Mouse (Mus musculus): ENCODE measurements around the gene Wnk4. TPM values are rescaled to one million over a fixed set of nuclear protein-coding genes. Genes with fewer than 3 reads are reported as not detected.

The Wnk4 gene
- total RNA-seq, 2 experiments from 2014 or later, result 4.3 to 8.4 TPM

- intact Hi-C loops (cut with DNase I), result no loop called here
Observed at GRCm38 (mm10) chr11:101236782-101237181, 23.6 kb upstream of the Wnk4 start.

GRCm38 (mm10) chr11:101238071-101238647 lies 22.2 kb upstream of the Wnk4 start:
- intact Hi-C loops (cut with DNase I), result no loop called here
- peak in 1 of 2 experiments; percentile 48 for DNase-seq (ENCODE audit: low spot score in 2 of 2)

More at GRCm38 (mm10) chr11:101236782-101237181, 23.6 kb upstream of the Wnk4 start:
- no peak for DNase-seq (ENCODE audit: low spot score in 2 of 2)

DNA sequence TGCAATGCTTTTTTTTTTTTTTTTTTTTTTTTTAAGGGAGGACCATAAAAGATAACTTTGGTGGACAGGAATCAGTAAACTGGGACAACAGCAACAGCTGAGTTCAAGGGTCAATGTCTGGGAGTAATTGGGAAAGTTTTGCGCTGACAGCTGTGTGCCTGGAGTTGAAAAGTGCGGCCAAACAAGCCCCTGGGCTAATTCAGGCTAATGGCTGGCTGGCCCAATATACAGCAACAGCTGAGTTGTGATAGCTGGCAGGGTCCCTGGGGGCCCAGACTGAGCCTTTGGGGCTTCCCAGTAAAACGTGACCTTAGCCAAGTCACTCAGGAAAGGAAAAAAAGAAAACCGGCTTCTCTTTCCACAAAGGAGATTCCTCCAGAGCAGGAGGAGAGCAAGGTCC lies 15.3 kb upstream of the Wnk4 start:
- DNase-seq (ENCODE audit: low spot score in 2 of 2), result no peak
- intact Hi-C loops (cut with DNase I), result no loop called here

GRCm38 (mm10) chr11:101245855-101246701 lies 14.3 kb upstream of the Wnk4 start, which contains the start of gene Ramp2:
Gene Ramp2, plus strand, starts transcription at chr11:101246028.
- peak; percentile 25 to 38 for DNase-seq (ENCODE audit: low spot score in 2 of 2)
- intact Hi-C loops (cut with DNase I), result no loop called here

- intact Hi-C loops (cut with DNase I), result no loop called here
- DNase-seq (ENCODE audit: low spot score in 2 of 2), result no peak
Observed at GRCm38 (mm10) chr11:101246702-101247012, 13.7 kb upstream of the Wnk4 start.

- DNase-seq (ENCODE audit: low spot score in 2 of 2), result no peak
- intact Hi-C loops (cut with DNase I), result loop anchor here (2.0 kb wide), 1 partner anchor 35 kb away; no protein-coding TSS in a partner anchor
Observed at GRCm38 (mm10) chr11:101247521-101248030, 12.8 kb upstream of the Wnk4 start.

DNA sequence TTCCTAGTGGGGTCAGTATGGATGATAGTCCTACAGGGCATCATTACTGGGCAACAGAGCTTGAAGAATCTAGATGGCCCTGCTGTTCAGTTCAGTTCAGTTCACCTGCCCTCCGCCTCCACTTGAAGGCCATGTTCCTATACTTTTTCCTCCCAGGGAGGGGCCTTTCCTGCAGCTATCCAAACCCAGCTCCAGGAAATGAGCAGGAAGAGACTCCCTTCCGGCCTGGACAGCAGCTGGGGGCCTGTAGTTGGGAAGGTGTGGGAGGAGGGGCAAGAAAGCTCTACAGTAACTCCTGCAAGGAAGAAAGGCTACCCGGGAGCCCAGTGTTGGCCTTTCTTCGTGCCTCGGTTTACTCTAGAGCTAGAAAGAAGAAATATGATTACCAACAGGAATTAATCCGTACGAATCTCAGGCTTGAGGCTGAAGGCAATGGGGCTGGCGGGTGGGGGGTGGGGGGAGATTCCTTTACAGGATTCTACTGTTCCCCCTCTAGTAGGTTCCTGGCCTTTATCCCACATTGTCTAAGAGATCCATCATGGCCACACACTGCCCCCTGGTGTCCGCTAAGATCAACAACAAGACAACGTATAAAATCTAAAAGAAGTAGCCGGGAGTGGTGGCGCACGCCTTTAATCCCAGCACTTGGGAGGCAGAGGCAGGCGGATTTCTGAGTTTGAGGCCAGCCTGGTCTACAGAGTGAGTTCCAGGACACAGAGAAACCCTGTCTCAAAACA lies 11.9 kb upstream of the Wnk4 start:
- intact Hi-C loops (cut with DNase I), result loop anchor here (2.0 kb wide), 1 partner anchor 36 kb away; no protein-coding TSS in a partner anchor
- peak; percentile 49 to 58 for DNase-seq (ENCODE audit: low spot score in 2 of 2)

- DNase-seq (ENCODE audit: low spot score in 2 of 2), result no peak
- intact Hi-C loops (cut with DNase I), result loop anchor here (5.0 kb wide), 1 partner anchor 51 kb away; the partner anchor contains the start of gene Becn1
Observed at GRCm38 (mm10) chr11:101251031-101251430, 9.3 kb upstream of the Wnk4 start.

DNA sequence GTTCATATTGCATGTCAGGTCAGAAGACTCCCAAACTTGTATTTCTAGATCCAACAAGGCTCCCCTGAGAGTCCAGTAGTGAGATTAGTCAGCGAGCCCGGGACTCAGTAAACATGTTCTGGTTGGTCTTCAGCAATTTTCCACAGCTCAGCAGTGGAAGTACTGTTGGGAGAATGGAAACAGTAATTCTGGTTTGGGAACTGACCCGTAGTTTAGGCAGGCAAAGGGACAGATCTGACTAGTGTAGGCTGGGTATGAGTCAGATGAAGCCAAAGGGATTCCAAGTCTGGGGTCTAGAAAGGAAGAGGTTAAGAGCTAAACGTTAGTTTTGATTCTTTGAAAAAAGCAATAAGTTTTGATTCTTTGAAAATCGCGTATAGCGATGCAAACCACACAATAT lies 7.4 kb upstream of the Wnk4 start:
- no peak for DNase-seq (ENCODE audit: low spot score in 2 of 2)
- intact Hi-C loops (cut with DNase I), result loop anchor here (5.0 kb wide), 1 partner anchor 49 kb away; the partner anchor contains the start of gene Becn1

DNA sequence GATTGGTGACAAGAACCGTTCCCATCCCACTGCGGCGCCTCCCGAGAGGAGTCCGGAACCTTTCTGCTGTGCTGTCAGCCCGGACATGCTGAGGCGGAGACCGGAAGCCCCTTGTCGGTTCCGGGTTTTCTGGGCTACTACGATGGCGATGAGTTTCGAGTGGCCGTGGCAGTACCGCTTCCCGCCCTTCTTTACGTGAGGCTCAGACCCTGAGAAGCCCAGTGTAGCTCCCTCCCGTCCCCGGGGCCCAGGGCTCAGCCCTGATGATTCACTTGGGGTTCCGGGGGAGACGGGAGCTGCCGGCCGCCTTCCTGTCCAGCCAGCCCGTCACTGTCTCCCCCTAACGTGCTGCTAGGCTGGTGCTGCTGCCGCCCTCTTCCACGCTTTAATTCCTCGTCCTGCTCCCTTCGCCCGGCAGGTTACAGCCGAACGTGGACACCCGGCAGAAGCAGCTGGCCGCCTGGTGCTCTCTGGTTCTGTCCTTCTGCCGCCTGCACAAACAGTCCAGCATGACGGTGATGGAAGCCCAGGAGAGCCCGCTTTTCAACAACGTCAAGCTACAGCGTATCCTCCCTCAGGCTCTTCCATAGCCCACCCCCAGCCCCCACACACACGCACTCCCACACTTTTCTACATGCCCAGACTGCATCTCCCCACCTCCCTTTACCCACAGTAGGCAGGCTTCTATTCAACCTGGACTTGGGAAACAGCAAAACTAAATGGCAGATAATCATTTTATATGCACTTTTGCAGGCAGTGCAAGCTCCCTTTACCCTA lies 6.6 kb upstream of the Wnk4 start, which contains the start of gene Vps25:
Vps25 (plus strand) TSS at position 95 of the 777 bp plus-strand sequence.
- peak; percentile 84 to 86 for DNase-seq (ENCODE audit: low spot score in 2 of 2)
- intact Hi-C loops (cut with DNase I), result loop anchor here (5.0 kb wide), 1 partner anchor 48 kb away; the partner anchor contains the start of gene Becn1

DNA sequence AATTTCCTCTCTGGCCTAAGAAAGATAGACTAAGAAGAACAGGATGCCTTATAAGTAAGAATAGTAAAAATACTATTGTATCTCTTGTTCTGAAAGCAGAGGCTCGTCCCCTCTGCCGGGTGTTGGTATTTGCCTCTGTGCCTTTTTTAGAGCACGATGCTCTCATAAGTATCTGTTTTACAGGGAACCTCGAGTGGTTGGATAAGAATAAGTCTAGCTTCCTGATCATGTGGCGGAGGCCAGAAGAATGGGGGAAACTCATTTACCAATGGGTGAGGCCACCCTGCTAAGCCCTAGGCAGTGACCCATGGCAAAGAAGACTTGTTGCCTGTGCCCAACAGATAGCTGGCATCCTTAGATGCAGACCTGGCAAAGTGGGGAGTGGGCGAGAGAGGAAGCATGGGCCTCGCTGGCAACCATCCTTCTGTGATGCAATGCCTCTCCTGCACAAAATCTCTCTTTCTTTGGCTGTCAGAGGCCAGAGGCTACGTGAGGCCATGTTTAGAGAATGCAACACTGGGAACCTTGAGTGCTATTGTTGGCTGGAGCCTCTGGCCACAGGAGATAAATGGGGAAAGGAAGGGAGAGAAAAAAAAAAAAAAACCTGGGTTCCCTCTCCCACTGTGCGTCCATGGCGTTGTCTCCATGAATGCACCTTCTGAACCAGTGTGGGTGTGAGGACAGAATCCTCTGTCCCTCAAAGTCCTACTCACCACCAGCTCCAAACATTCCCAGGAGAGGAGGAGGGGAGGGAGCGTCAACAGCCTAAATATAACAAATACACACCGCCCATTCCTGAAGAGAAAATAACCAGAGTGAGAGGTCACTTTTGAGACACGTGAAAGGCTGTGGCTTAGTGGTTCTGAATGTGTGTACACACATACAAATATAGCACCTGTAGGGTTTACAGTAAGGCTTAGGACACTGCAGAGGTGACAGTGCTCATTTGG lies 4.3 kb upstream of the Wnk4 start:
- no peak for DNase-seq (ENCODE audit: low spot score in 2 of 2)
- intact Hi-C loops (cut with DNase I), result no loop called here

DNA sequence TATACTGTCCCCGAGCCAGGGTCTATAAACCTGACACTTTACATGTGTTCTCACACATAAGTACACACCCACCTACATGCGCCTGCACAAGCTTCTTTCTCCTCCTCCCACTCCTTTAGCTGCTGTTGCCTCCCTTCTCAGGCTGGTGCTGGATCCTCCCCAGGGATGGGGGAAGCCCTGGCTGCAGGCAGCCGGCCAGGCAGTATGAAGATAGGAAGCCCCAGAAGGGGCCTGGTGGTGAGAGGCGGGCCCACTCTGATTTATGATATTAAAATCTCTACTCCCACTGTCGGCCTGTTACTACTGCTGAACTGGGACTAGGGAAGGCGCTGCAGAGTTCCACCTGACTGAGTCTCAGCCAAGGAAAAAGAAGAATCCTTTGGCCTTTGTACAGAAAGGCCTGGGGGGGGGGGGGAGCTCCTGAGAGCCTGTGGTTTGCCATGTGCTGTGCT lies 1.1 kb upstream of the Wnk4 start:
- intact Hi-C loops (cut with DNase I), result no loop called here
- DNase-seq (ENCODE audit: low spot score in 2 of 2), result peak; percentile 78 to 80

GRCm38 (mm10) chr11:101260826-101261380 lies 536 bp downstream of the Wnk4 start:
- no peak for DNase-seq (ENCODE audit: low spot score in 2 of 2)
- intact Hi-C loops (cut with DNase I), result no loop called here

- no peak for DNase-seq (ENCODE audit: low spot score in 2 of 2)
- intact Hi-C loops (cut with DNase I), result no loop called here
Observed at GRCm38 (mm10) chr11:101262272-101262967, 2.1 kb downstream of the Wnk4 start.

DNA sequence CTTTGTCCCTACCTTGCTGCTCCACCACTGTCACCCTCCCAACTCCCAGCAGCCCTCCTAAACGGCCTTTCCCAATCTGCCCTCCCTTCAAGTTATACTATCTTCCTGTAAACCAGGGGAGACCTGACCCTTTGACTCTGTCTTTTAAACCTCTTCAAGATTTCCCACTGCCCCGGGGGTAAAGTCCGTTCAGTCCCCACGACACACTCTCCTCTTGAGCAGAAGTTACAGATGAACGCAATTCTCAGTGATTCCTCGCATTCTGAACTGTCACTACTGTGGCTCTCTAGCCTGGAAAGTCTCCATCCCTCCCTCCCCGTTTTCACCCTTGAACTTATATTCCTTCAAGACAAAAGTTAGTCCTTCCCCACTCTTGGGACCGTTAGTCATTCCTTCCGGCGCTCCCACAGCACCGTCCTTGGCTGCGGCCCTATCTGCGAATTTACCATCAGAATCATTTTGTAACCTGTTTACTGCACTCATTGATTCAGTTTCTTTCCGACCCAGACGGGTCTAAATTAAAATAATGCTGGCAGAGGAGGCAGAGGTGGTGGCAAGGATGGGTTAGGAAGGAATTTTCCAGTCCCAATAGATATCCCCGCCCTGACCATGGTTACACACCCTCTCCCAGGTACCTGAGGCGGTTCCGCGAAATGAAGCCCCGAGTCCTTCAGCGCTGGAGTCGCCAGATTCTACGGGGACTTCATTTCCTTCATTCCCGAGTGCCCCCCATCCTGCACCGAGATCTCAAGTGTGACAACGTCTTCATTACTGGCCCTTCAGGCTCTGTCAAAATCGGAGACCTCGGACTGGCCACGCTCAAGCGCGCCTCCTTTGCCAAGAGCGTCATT lies 3.0 kb downstream of the Wnk4 start:
- DNase-seq (ENCODE audit: low spot score in 2 of 2), result no peak
- intact Hi-C loops (cut with DNase I), result no loop called here

DNA sequence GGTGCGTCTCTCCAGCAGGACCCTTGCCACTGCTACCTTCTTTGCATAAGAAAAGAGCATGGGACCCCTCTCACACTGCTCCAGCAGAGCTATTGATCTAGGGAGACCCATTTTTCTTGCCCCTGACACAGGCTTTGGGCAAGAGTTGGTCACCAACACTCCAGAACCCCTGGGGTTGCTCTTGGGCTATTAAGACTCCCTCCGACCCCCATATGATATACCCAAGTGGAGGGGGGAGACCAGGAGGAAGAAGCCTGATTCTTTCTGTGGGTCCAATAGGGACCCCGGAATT lies 3.6 kb downstream of the Wnk4 start:
- intact Hi-C loops (cut with DNase I), result no loop called here
- no peak for DNase-seq (ENCODE audit: low spot score in 2 of 2)
